Mouse (Mus musculus) left cerebral cortex, postnatal 4 days (tissue): ENCODE measurements around the gene Gm30191. TPM values are rescaled to one million over a fixed set of nuclear protein-coding genes. Genes with fewer than 3 reads are reported as not detected.
"Not testable (repeated sequence)": the region's sequence is repeated elsewhere in the genome, so short reads cannot be mapped to it uniquely, and the experiment has no call there.

Experiments
- DNase-seq: peaks from one replicate; pipeline ENCODE4 v3.0.0-alpha.2; 2022
- intact Hi-C: fragments of 180-260 bp; cut with DNase I; formaldehyde crosslinking; loops from one replicate; pipeline ENCODE4 v1.15.1; 2025
- total RNA-seq, 2 experiments: library from RNA; stranded (reverse); gene quantifications; 2 replicates each; pipeline ENCODE4 v1.2.3; 2021

Gene Gm30191
- total RNA-seq, 2 experiments from 2014 or later, result not detected

DNA sequence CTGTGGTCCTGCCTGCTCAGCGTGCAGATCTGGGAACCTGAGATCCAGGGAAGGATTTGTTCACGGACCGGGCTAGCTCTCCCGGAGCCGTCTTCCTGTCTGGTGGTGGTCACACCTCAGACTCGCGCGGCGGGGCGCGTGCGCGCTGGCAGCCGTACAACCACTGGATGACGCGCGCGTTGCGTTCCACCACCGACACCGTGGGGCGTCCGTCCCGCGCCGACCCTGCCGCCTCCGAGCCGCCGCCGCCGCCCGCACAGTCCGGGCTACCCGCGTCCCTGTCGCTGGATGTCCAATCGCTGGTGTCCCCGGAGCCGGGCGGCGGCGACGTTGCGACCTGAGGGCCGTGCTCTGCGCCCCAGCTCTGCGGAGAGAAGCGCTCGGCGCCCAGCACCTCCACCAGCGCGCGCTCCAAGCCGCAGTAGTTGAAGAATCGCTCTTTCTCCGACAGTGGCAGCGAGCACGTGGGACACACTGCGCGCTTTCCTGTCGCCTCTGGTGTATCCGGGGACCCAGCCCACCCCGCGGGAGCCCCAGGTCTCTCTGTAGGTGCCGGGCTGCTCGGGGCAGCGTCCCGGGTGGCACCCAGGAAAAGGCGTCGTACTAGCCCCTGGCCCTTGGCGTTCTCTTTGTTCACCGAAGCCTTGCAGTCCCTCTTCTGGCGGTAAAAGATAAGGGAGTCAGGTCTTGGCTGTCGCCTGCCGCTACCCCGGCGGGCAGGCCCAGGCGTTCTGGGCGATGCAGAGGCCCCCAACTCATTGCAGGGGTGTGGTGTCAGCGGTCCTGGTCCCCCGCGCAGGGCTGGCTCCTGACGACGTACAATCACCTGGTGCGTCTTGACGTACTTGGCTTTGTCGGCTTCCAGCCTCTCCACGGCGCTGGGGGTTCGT is 4.8 kb downstream of the Gm30191 start:
- intact Hi-C loops, result no loop called here
- DNase-seq, result peak; percentile 44

DNA sequence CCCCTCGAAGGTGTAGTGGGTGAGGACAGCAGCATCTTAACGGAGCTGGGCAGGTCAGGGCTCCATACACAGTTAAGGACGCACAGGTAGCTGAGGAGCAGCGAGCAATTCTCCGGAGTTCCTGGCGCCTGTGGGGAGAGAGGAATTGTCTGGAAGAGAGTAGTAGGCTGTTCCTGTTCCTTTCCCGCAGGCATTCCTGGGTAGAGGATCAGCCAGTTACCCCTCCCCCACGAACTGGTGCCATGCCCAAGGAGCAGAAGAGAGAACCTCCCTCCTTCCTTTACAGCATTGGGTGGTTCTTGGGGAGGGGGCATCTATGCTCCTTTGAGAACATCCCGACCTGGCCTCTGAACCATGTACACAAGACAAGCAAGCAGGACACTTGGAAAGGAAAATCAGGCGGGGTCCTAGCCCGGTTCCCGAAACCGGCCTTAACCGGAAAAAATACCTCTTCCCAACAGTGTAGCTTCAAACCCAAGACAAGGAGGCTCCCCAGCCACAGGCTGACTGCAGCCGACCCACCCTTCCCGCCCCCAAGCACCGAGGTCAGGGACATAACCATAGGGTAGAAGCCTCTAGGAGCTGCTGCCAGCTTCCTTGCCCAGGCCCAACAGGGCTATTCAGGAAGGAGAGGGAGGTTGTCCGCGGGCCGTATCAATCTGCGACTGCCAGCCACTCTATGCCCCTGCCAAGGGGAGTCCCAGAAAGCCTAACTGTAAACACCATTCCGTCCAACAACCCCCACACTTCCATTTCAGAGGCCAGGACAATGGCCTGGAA is 5.6 kb downstream of the Gm30191 start:
- no peak for DNase-seq
- intact Hi-C loops, result no loop called here

DNA sequence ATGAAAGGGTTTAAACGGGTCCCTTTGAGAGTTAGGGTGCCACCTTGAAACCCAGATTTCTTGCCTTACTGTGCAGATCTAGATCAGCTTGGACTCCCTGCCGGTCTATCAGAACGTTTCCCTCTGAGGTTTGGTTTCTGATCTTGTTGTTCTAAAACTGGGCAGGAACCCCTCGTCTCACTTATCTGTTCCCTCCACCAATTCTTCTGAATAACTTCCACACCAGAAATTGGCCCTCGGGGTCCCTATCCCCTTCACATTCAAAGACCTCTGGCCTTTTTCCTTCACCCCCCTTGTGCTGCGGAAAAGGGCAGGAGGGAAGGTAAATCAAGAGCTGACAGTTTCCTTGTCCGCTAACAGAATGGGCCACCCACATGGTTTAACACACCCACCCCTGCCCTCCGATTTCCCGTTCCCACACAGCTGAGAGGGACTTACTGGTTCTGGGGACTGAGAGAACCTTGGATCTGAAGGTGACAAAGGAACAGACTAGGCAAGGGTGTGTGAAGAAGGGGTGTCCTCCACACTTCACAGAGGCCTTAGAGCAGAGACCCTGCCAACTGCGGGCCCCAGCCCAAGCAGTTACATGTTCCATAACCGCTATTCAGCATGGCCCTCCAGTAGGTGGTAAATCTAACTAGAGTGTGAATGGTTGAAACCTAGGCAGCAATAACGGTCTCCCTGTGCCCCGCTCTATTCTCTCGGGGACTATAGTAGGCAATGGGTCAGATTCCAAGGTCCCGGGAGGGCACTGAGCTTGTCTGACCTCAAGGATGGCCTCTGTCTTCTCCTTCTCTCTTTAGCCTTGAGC is 6.4 kb downstream of the Gm30191 start:
- intact Hi-C loops, result no loop called here
- no peak for DNase-seq

DNA sequence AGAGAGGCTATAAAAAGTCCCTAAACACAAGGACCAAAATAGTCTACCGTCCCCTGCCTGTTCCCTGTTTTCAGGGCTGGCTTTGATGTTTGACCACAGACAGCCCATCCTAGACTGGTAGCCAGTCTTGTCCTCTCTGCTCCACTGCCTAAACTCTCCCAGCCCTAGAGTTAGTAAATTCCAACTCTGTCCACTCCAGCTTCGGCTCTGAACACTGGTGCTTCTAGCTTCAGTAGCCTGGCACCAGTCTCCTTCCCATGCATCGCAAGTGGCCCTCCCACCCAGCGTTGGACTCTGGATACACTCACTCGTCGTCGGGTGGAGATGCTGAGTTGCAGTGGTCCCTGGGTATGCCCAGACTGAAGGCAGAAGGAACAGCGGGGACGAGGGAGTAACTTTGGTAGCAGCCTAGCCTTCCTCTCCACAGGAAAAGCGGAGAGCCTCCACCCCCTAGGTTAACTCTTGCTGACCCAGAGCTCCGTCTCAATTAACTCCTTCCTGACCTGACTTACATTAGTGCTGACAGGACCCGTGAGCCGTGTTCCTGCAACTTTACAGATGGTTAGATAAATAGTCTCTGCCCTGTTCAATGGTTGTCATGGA is 7.1 kb downstream of the Gm30191 start, which contains the start of gene Grrp1:
Gene Grrp1 (minus strand): TSS at position 385 of the 603 bp plus-strand sequence.
- DNase-seq, result no peak
- intact Hi-C loops, result no loop called here

DNA sequence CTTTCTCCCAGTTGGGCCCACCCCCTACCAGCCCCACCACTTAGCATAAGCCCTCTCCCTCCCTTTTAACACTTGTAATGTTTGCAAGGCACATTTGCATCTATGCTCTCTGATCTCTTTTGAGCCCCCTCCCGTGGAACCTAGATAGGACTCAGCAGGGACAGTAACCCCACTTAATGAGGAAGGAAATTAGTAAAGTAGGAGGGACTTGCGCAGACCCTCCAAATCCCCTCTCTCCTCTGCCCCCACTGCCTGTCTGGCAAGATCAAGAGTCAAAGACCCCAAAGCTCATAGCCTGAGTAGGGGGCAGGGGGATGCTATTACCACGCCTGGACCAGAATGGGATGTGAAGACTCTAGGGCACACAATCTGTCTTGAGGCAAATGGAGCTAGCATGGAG is 8.1 kb downstream of the Gm30191 start:
- no peak for DNase-seq
- intact Hi-C loops, result no loop called here

DNA sequence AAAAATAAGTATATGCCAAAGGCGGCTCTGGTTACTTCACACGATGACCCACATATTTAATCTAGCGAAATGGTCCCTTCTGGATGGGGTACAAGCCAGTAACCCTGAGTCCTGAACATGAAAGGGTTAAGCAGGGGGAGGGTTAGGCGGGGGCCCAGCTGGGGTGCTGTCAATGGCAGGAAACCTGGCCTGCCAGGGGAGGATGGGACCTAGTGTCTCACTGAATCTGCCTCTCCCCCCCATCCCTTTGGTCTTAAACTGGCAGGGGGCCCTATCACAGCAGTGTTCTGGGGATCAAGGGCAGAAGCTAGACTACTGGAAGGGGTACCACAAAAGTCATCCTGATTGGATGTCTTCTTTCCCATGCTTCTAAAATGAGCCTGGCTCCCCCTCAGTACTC is 9.1 kb downstream of the Gm30191 start:
- no peak for DNase-seq
- intact Hi-C loops, result no loop called here

DNA sequence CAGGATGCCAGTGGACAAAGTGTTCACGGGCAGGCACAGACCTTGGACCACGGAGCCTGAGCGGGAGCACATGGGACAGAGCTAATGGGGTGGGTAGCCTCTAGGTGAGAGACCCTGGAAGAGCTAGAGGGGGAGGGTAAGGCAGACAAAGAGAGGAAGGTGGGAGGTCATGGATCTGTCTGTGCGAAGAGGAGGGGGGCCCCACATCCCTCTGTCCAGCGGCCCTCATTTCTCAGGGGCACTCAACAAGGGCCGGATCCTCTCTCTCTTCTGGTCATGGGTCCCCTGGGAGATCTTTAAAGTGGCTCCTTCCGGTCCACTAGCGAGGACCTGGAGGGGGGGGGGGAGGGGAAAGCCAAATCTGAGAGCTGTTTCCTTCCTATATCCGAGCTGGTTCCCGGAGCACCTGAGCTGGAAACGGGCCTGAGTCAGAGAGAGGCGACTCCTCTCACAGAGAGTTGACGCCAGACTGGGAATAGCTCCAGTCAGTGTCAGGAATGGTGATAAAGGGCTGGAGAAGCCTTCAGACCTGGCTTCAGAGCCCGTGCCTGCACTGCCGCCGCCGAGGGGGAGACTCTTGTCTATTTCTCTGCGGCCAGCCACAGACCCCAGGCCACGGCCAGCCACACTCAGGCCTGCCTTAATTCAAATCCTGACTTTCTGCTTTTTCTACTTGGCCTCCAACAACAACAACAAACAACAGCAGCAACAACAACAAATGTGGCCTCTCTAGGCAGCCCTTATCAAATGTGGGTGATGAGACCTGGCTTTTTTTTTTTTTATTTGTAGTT is 9.9 kb downstream of the Gm30191 start:
- no peak for DNase-seq
- intact Hi-C loops, result no loop called here

DNA sequence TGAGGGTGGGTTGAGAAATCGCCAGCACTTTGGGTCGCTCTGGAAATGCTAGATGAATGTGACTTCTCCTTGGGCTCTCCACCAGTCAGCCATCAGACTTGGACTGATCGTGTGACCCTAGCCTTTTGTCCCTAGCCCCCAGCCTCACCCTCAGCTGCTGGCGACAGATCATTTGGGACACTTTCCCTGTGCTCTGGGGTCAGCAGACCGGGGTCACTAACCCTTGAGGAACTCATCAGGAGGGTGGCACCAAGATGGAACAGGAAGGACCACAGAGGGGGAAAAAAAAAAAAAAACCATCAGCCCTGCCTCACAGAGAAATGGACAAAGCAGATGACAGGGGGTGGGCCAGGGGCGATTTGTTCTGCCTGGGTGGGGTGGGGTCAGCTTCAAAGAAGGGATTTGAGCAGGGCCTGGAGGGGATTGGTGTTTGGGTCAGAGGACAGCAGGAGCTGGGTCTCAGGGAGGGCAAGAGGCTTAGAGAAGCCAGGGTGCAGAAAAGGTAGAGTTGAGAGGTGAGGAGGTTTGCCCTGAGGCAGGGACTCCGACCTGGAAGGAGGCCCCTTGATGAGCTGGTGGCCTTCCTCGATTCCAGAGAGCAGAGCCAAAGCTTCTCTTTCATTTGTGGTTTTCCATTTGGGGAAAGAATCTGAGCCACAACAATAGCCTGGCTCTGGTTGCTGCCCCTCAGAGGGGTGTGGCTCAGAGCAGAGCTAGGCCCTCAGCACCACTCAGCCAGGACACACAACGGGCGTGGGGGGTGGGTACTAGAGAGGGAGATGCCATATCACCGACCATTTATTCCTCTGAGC is 10.7 kb downstream of the Gm30191 start:
- no peak for DNase-seq
- intact Hi-C loops, result no loop called here

DNA sequence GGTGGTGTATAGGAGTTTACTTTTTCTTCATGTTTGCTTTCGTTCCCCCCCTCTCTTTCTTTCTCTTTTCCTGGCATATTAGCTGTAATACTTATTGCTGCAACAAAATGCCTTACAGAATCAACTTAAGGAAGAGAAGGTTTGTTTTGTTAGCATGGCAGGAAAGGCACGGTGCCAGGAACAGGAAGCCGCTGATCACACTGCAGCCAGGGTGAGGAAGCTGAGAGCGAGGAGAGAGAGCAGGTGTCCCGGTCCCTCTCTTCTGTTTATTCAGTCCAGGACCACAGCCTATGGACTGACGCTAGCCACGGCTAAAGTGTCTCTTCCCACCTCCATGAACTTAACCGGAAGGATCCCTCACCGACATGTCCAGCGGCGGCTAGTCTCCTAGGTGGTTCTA is 11.6 kb downstream of the Gm30191 start:
- intact Hi-C loops, result no loop called here
- DNase-seq, result no peak

DNA sequence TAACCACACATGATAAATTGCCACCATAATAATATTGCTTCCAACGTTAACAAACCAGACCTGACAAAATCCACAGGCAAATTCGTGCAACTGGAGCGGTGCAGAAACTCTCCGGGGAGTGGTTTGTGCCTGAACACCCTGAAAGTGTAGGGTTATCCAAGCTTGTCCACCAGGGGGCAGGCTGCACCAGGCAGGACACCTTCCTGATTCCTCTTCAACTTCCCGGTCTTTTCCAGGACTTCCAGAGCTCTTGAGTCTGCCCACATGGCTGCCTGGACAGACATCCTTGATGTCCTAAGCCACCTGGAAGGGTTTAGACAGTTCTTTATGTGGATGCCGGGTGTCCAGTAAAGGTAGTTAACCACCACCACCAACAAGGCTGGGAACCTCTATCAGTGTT is 16.5 kb downstream of the Gm30191 start:
- peak; percentile 70 for DNase-seq
- intact Hi-C loops, result no loop called here

DNA sequence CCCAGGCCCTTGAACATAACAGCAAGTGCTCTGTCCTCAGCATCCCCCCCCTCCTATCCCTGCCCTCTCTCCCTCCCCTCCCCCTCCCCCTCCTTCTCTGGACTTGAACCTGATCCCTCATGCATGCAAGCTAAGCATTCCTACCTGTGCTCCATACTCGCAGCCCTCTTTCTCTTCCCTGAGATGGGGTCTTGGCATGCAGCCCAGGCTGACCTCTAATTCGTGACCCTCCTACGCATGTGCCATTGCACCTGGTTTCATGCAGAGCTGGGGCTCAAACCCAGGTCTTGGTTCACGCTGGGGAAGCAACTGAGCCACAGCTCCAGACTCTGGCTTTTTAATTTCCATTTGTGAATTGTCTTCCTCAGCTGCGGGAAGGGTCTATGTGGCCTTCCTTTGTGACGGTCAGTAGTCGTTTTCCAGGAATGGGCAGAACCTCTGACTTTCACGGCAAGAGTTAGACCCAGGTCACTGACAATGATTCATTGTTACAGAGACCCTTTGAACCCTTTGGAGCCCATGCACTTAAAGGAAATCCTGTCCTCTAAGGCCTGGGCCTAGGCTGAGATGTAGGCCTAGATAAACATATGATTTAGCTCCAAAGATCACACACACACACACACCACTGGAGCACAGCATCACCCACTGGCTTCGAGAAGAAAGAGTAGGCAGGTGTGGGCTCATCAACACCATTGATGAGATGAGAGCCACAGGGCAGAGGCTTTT is 19.3 kb downstream of the Gm30191 start:
- intact Hi-C loops, result no loop called here

DNA sequence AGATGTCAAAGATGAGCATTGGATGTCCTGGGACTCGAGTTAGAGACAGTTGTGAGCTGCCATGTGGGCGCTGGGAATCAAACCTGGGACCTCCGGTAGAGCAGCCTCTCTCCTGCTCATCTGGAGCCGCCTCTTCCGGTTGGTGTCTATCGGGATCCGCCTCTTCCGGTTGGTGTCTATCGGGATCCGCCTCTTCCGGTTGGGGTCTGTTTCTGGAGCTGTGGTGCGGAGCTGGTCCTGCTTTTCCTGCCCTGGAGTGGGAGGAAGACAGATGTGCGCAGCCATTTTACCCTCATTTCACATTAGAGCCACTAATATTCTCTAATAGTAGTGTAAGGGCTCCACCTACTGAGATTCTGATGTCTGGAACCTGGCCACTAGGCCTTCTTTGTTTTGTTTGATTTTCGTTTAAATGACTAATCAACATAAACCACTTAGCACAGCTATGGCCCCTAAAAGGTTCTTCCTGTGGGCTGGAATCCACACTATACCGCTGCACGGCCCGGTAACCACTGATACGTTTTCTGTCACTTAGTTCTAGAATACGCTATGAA is 21.4 kb downstream of the Gm30191 start:
- intact Hi-C loops, result no loop called here
- DNase-seq, result no peak

More for the DNA sequence above, 19.3 kb downstream of the Gm30191 start:
- DNase-seq, result no peak

DNA sequence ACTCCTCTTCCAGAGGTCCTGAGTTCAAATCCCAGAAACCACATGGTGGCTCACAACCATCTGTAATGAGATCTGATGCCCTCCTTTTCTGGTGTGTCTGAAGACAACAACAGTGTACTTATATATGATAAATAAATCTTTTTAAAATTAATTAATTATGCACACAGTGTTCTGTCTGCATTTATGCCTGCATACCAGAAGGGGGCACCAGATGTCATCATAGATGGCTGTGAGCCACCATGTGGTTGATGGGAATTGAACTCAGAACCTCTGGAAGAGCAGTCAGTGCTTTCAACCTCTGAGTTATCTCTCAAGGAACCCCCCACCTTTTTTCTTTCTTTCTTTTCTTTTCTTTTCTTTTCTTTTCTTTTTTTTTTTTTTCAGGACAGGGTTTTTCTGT is 22.9 kb downstream of the Gm30191 start:
- DNase-seq, intact Hi-C loops: not testable (repeated sequence)

DNA sequence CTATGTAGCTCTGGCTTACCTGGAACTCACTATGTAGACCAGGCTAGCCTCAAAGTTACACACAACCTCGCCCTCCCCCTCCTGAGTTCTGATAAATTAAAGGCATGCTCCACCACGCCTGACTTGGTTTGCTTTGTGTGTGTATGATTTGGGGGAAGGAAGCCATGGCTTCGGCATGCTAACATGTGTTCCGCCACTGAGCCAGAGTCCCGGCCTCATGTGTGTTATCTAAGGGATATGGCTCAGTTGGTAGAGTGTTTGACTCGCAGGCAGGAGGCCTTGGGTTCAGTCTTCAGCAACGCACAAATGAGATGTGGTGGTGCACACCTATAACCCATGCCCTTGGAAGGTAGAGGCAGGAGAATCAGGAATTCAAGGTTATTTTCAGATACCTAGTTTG is 25.2 kb downstream of the Gm30191 start:
- DNase-seq, result no peak
- intact Hi-C loops, result no loop called here

DNA sequence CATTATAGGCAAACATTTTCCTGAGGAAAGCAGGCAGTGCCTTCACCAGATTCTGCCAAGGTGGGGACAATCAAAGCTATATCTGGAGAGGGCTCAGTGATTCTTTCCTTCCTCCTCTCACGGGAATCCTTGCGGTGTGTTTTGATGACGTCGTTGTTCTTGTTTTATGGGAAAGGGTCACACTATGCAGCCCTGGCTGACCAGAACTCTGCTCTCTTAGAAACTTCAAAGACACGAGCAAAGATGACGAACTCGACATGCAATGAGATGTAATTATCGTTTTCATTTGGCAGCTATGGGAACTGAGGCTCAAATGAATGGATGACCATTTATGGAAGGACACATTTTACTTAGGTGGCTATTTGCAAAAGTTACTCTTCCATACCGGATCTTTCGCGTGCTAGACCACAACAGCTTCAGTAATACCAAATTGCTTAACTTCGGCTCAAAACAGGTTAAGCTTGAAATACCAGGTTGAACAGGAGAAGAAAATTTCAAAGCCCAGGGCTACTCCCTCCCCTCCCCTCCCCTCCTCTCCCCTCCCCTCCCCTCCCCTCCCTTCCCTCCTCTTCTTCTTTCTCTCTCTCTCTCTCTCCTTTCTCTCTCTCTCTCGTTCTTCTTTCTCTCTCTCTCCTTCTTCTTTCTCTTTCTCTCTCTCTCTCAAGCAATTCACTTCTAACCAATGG is 26.1 kb downstream of the Gm30191 start:
- no peak for DNase-seq
- intact Hi-C loops, result no loop called here

DNA sequence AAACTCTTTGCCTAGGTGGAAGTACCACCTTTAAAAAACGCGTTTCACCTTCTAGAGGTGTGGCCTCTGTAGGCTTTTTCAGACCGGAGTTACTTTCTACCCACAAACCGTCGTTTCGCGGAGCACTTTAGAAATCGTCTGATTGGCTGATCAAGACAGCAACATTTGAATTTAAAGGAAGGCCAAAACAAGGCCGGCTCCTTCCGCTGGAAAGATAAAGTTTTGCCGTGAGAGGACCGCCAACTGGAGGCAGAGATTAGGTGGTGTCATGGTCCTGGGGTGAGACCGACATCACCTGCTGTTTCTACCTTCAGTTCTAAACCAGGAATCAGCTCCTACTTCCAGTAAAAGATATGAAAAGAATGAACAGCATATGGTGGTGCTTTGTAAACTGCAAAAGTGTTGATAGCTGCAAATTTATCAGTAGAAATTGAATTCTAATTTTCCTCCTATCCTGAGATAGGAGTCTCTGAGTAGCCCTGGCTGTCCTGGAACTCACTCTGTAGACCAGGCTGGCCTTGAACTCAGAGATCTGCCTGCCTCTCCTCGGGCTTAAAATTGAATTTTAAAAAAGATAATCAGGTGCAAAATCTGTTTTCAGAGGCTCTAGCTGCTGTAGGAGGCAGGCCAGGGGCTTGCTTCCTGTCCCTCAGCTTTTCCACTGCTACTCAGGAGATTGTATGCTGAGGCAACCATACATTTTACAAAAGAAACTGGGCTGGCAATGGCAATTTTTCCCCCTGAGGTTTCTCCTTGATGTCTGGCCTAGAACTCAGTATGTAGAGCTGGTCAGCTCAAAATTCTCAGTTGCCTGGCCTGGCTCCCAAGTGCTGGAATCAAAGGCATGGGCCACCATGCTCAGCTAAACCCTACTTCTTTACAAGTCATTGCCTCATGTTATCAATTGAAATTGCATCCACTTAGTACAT is 26.9 kb downstream of the Gm30191 start:
- DNase-seq, result no peak
- intact Hi-C loops, result no loop called here
